Mouse (Mus musculus) c-Kit-positive CD71-positive TER-119-negative erythroid progenitor cells, embryonic 14.5 days (primary cell): Measurements from ENCODE around the gene Dnase1l2.

Experiments
- DNase-seq: peaks from one replicate; pipeline ENCODE4 v3.0.0-alpha.2; 2013; ENCODE audit warnings: low read depth

Dnase1l2 gene

GRCm38 (mm10) chr17:24442632-24443155 is at the start of gene Dnase1l2:
Gene Dnase1l2, minus strand, starts transcription at chr17:24443105.
- DNase-seq = no peak

- no peak for DNase-seq
Measured at GRCm38 (mm10) chr17:24490399-24490798, 47.5 kb upstream of the Dnase1l2 start.

GRCm38 (mm10) chr17:24489265-24490030 is 46.5 kb upstream of the Dnase1l2 start:
- DNase-seq = no peak

GRCm38 (mm10) chr17:24488662-24489264 is 45.9 kb upstream of the Dnase1l2 start:
- no peak for DNase-seq

- DNase-seq = no peak
Measured at GRCm38 (mm10) chr17:24488186-24488661, 45.3 kb upstream of the Dnase1l2 start, which contains the start of gene Caskin1. Gene Caskin1, plus strand, starts transcription at chr17:24488601.

GRCm38 (mm10) chr17:24485090-24485860 is 42.4 kb upstream of the Dnase1l2 start:
- no peak for DNase-seq

GRCm38 (mm10) chr17:24483495-24483894 is 40.6 kb upstream of the Dnase1l2 start:
- no peak for DNase-seq

GRCm38 (mm10) chr17:24481027-24481815 is 38.3 kb upstream of the Dnase1l2 start:
- no peak for DNase-seq

- no peak for DNase-seq
Measured at GRCm38 (mm10) chr17:24480201-24480826, 37.4 kb upstream of the Dnase1l2 start.

GRCm38 (mm10) chr17:24479431-24479830 is 36.5 kb upstream of the Dnase1l2 start:
- DNase-seq = no peak

GRCm38 (mm10) chr17:24478663-24479380 is 35.9 kb upstream of the Dnase1l2 start, which contains the start of gene Mlst8:
Gene Mlst8, minus strand, starts transcription at chr17:24479078.
- DNase-seq = peak; percentile 94

GRCm38 (mm10) chr17:24477985-24478600 is 35.2 kb upstream of the Dnase1l2 start:
- no peak for DNase-seq

GRCm38 (mm10) chr17:24477053-24477984 is 34.4 kb upstream of the Dnase1l2 start:
- no peak for DNase-seq

- no peak for DNase-seq
Measured at GRCm38 (mm10) chr17:24476022-24476776, 33.3 kb upstream of the Dnase1l2 start.

GRCm38 (mm10) chr17:24475586-24475985 is 32.7 kb upstream of the Dnase1l2 start:
- DNase-seq = no peak

- no peak for DNase-seq
Measured at GRCm38 (mm10) chr17:24474557-24474956, 31.7 kb upstream of the Dnase1l2 start.

- DNase-seq = no peak
Measured at GRCm38 (mm10) chr17:24473612-24474275, 30.8 kb upstream of the Dnase1l2 start, which contains the start of gene Bricd5. Gene Bricd5, plus strand, starts transcription at chr17:24473884.
